Mouse (Mus musculus) stomach, postnatal 0 days (tissue): Measurements from ENCODE around the gene Pyy.

Experiments used
- CTCF ChIP-seq: IDR thresholded peaks from 2 replicates; pipeline ENCODE4 v1.5.1; 2016; ENCODE audit warnings: antibody characterized with exemption, low read depth, mild to moderate bottlenecking, moderate library complexity
- EP300 ChIP-seq: optimal IDR thresholded peaks from 2 replicates; pipeline ENCODE3; 2016; ENCODE audit warnings: antibody characterized with exemption

- TF ChIP-seq CTCF: no peak; the same call in 1 of the 2 replicates
- TF ChIP-seq EP300: no peak
Measured at GRCm38 (mm10) chr11:102082322-102082721, 25.3 kb downstream of the Pyy start.
